Mouse (Mus musculus) bone marrow macrophage, adult 2 months (primary cell): ENCODE measurements around the gene Sptbn1. TPM values are rescaled to one million over a fixed set of nuclear protein-coding genes. Genes with fewer than 3 reads are reported as not detected.

ENCODE experiments used
- H3K27ac ChIP-seq: 2 replicates; pipeline ENCODE4 v1.5.1; 2012; ENCODE audit warnings: low read depth, low read length; ENCODE audit not compliant: insufficient read depth
- H3K4me1 ChIP-seq: 2 replicates; pipeline ENCODE4 v1.6.1; 2012; ENCODE audit warnings: low read length; ENCODE audit not compliant: control insufficient read depth, insufficient read depth
- H3K4me3 ChIP-seq: 2 replicates; pipeline ENCODE4 v1.5.1; 2012; ENCODE audit warnings: mild to moderate bottlenecking, low read length, moderate library complexity; ENCODE audit not compliant: insufficient read depth
- CTCF ChIP-seq: IDR thresholded peaks from 2 replicates; pipeline ENCODE4 v1.5.1; 2012; ENCODE audit warnings: low read depth, mild to moderate bottlenecking, low read length, moderate library complexity
- POLR2A ChIP-seq: IDR thresholded peaks from 2 replicates; pipeline ENCODE4 v1.6.1; 2012; ENCODE audit warnings: mild to moderate bottlenecking, low read depth, low read length, borderline replicate concordance
- polyA plus RNA-seq: library from polyadenylated mRNA; stranded (reverse); fragments of >200 nt; gene quantifications from 2 replicates; pipeline ENCODE4 v1.2.4, GENCODE M21; 2012; ENCODE audit not compliant: missing spikeins, insufficient read depth, insufficient read length

Sptbn1 gene
- polyA plus RNA-seq, 1 experiment: 36.3 TPM

- H3K27ac ChIP-seq: no peak overlapping the region
- H3K4me1 ChIP-seq: no peaks in the 10 kb centered on the region
- no peak for TF ChIP-seq POLR2A
- TF ChIP-seq CTCF: no peak
- H3K4me3 ChIP-seq: no peak overlapping the region
These were observed 71.5 kb downstream of the Sptbn1 start for GRCm38 (mm10) chr11:30196368-30197070.

- no peak overlapping the region for H3K27ac ChIP-seq
- H3K4me1 ChIP-seq: no peaks in the 10 kb centered on the region
- H3K4me3 ChIP-seq: no peak overlapping the region
- no peak for TF ChIP-seq CTCF
- TF ChIP-seq POLR2A: no peak
These were observed 72.2 kb downstream of the Sptbn1 start for GRCm38 (mm10) chr11:30195756-30196155.

GRCm38 (mm10) chr11:30194800-30195199, 73.2 kb downstream of the Sptbn1 start:
- Histone ChIP-seq H3K4me3 (no peak overlapping the region), H3K4me1 (peaks cover 4% of the 10 kb centered on the region), H3K27ac (no peak overlapping the region)
- TF ChIP-seq CTCF: no peak
- no peak for TF ChIP-seq POLR2A

- Histone ChIP-seq H3K4me3 (no peak overlapping the region), H3K27ac (no peak overlapping the region), H3K4me1 (peaks cover 4% of the 10 kb centered on the region)
- TF ChIP-seq CTCF (no peak), POLR2A (no peak)
These were observed 77.0 kb downstream of the Sptbn1 start for GRCm38 (mm10) chr11:30190959-30191358.

GRCm38 (mm10) chr11:30190119-30190518, 77.9 kb downstream of the Sptbn1 start:
- Histone ChIP-seq H3K27ac (no peak overlapping the region), H3K4me3 (no peak overlapping the region), H3K4me1 (peaks cover 4% of the 10 kb centered on the region)
- TF ChIP-seq POLR2A: no peak
- TF ChIP-seq CTCF: no peak

GRCm38 (mm10) chr11:30186902-30187470, 81.0 kb downstream of the Sptbn1 start:
- Histone ChIP-seq H3K4me3 (no peak overlapping the region), H3K4me1 (peaks cover 14% of the 10 kb centered on the region), H3K27ac (no peak overlapping the region)
- TF ChIP-seq POLR2A: no peak
- no peak for TF ChIP-seq CTCF

- Histone ChIP-seq H3K27ac (no peak overlapping the region), H3K4me3 (no peak overlapping the region), H3K4me1 (peaks cover 10% of the 10 kb centered on the region)
- TF ChIP-seq CTCF (no peak), POLR2A (no peak)
These were observed 83.4 kb downstream of the Sptbn1 start for GRCm38 (mm10) chr11:30184527-30184926.

- Histone ChIP-seq H3K27ac (no peak overlapping the region), H3K4me3 (no peak overlapping the region), H3K4me1 (peaks cover 10% of the 10 kb centered on the region)
- TF ChIP-seq POLR2A (no peak), CTCF (no peak)
These were observed 85.1 kb downstream of the Sptbn1 start for GRCm38 (mm10) chr11:30182716-30183411.

GRCm38 (mm10) chr11:30178193-30178592, 89.8 kb downstream of the Sptbn1 start:
- no peak for TF ChIP-seq CTCF
- no peak for TF ChIP-seq POLR2A
- H3K27ac ChIP-seq: no peak overlapping the region
- H3K4me1 ChIP-seq: peaks cover 8% of the 10 kb centered on the region

GRCm38 (mm10) chr11:30177145-30177840, 90.7 kb downstream of the Sptbn1 start:
- Histone ChIP-seq H3K4me1 (peaks cover 6% of the 10 kb centered on the region), H3K27ac (no peak overlapping the region)
- no peak for TF ChIP-seq POLR2A
- no peak for TF ChIP-seq CTCF

More at GRCm38 (mm10) chr11:30178193-30178592, 89.8 kb downstream of the Sptbn1 start:
- H3K4me3 ChIP-seq: no peak overlapping the region

More at GRCm38 (mm10) chr11:30177145-30177840, 90.7 kb downstream of the Sptbn1 start:
- H3K4me3 ChIP-seq: no peak overlapping the region
